Mouse (Mus musculus): ENCODE measurements around the gene Bcr. TPM values are rescaled to one million over a fixed set of nuclear protein-coding genes. Genes with fewer than 3 reads are reported as not detected.
"Not testable (repeated sequence)": the region's sequence is repeated elsewhere in the genome, so short reads cannot be mapped to it uniquely, and the experiment has no call there.

Gene Bcr
- polyA plus RNA-seq, 1 experiment from 2014 or later = 11.5 TPM

DNA sequence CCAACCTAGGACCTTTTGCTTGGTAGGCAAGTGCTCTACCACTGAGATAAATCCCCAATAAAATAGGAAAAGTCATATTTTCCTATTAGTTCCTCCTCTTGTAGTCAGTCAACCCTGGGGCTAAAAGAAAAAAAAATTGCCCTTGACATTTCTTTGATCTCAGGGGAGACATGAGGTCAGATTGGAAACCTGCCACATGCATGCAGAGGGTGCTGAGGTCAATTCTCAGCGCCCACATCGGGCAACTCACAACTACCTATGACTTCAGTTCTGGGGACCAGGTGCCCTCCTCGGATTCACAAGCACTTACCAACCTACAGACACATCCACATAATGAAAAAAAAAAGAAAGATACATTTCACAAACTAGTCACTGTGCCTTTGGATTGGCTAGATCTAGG is 30.2 kb upstream of the Bcr start:
- no peak overlapping the region for H3K9ac ChIP-seq (ENCODE audit: low read depth, low read length)
- ATAC-seq = no peak
- no peaks in the 10 kb centered on the region for H3K27me3 ChIP-seq (replicated peaks; ENCODE audit: control insufficient read depth, insufficient read depth, low read length)
- no peaks in the 10 kb centered on the region for H3K9me3 ChIP-seq (ENCODE audit: control insufficient read depth, low read length)
- WGBS = 91% methylated on average over 3 of the region's 3 CpGs
- H3K4me3 ChIP-seq (ENCODE audit: low read length) = no peak overlapping the region
- no peaks in the 10 kb centered on the region for H3K36me3 ChIP-seq (ENCODE audit: control insufficient read depth, insufficient read depth, low read length)
- H3K4me1 ChIP-seq (ENCODE audit: control insufficient read depth, insufficient read depth, low read depth, low read length) = peaks cover 11% of the 10 kb centered on the region
- no peak overlapping the region for H3K27ac ChIP-seq (ENCODE audit: low read depth, low read length)
- H3K4me2 ChIP-seq (ENCODE audit: low read length) = no peak overlapping the region

DNA sequence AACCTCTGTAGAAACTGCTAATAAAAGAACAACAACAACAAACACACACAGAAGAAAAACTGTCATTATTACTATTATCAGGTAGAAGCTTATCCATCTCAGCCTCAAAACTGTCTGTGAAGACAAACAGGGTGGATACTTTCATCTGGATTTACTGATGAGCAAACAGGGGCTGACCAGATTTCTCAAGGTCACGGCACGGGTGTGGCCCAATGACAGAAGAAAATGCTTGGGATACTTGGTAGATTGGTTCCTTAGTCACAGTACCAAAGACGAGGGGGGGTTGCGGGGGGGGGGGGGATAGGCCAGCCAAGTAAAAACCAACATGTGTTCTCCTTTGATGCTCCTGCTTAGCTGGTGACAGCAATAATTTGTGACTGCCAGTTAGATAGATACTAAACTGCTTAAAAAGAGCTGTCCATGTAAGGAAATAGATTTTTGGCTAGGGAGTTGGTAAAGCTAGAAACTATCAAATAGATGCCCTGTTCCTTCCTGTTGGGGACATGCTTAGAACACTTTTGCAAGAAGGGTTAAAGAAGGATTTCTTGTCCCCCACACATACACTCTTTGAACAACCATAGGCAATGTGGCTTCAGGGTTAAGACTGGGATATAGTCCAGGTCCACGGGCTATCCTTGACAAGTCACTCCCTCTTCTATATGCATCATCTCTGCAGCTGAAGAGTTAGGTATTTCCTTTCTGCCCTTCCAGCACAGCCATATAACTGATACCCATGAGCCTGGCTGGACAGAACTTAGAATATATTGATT is 28.9 kb upstream of the Bcr start:
- no peak overlapping the region for H3K4me3 ChIP-seq (ENCODE audit: low read length)
- no peaks in the 10 kb centered on the region for H3K36me3 ChIP-seq (ENCODE audit: control insufficient read depth, insufficient read depth, low read length)
- no peaks in the 10 kb centered on the region for H3K27me3 ChIP-seq (replicated peaks; ENCODE audit: control insufficient read depth, insufficient read depth, low read length)
- no peak overlapping the region for H3K27ac ChIP-seq (ENCODE audit: low read depth, low read length)
- H3K9me3 ChIP-seq (ENCODE audit: control insufficient read depth, low read length) = no peaks in the 10 kb centered on the region
- H3K4me1 ChIP-seq (ENCODE audit: control insufficient read depth, insufficient read depth, low read depth, low read length) = peaks cover 12% of the 10 kb centered on the region
- 72% methylated on average over 5 of the region's 5 CpGs for WGBS
- no peak overlapping the region for H3K4me2 ChIP-seq (ENCODE audit: low read length)
- no peak overlapping the region for H3K9ac ChIP-seq (ENCODE audit: low read depth, low read length)
- ATAC-seq = no peak

DNA sequence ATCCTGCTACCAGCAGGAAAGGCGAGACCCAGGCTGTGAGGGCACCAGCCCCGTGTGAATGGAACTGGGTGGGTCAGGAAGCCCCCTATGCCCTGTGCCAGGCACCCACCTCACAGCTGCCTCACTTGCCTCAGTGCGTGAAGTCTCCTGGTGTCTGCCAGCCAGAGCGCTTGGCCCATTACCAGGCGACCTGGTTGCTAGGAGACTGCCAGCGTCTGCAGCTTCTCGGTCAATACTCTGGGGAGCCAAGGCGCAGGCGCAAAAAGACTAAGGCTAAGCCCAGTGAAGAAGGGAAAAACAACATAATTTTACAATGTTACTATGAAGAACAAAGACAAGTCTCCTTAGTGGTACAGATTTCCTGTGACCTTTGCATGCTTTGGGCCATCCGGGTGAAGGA is 28.0 kb upstream of the Bcr start, which contains the start of gene Rsph14:
Gene Rsph14 (minus strand): TSS at position 192 of the 400 bp plus-strand sequence.
- H3K27me3 ChIP-seq (replicated peaks; ENCODE audit: control insufficient read depth, insufficient read depth, low read length) = no peaks in the 10 kb centered on the region
- peak within 1 kb of the TSS; percentile 31 for H3K4me2 ChIP-seq (ENCODE audit: low read length)
- no peaks in the 10 kb centered on the region for H3K36me3 ChIP-seq (ENCODE audit: control insufficient read depth, insufficient read depth, low read length)
- ATAC-seq = peak; percentile 70
- peaks cover 17% of the 10 kb centered on the region for H3K4me1 ChIP-seq (ENCODE audit: control insufficient read depth, insufficient read depth, low read depth, low read length)
- WGBS = 10% methylated on average over 10 of the region's 10 CpGs
- H3K4me3 ChIP-seq (ENCODE audit: low read length) = 0 out of 2 replicates have a peak within 1 kb of the TSS, but pooled peaks have one; percentile 0
- H3K9ac ChIP-seq (ENCODE audit: low read depth, low read length) = no peak within 1 kb of the TSS
- H3K9me3 ChIP-seq (ENCODE audit: control insufficient read depth, low read length) = no peaks in the 10 kb centered on the region
- H3K27ac ChIP-seq (ENCODE audit: low read depth, low read length) = peak within 1 kb of the TSS; percentile 41

DNA sequence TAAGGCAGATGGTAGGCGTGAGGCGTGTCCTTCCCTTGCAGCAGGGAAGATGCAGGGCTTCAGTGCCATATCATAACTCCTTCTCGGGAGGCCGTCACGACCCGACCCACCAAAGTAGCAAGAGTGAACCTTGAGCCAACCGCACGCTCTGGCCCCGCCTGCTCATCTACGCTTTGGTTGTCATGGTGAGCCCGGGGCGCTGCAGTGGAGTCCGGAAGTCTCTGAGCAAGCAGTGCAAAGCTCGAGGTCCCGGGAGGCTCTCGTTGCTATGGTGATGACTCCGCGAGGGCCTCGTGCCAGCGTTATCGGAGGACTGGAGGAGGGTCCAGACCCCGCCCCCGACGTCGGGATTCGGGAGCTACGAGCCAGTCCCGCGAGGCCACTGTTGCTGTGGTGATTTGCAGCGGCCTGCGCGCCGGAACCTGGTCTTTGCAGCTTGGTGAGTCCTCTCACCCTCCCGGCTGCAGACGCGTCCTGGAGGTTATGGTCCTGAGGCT is 23.5 kb upstream of the Bcr start, which contains the start of gene Rab36:
Gene Rab36 (plus strand): TSS at position 176 of the 497 bp plus-strand sequence.
- Histone ChIP-seq H3K4me3 (ENCODE audit: low read length) (peak within 1 kb of the TSS; percentile 49), H3K9ac (ENCODE audit: low read depth, low read length) (peak within 1 kb of the TSS; percentile 73), H3K27ac (ENCODE audit: low read depth, low read length) (peak within 1 kb of the TSS; percentile 85), H3K36me3 (ENCODE audit: control insufficient read depth, insufficient read depth, low read length) (no peaks in the 10 kb centered on the region), H3K4me1 (ENCODE audit: control insufficient read depth, insufficient read depth, low read depth, low read length) (peaks cover 24% of the 10 kb centered on the region), H3K27me3 (replicated peaks; ENCODE audit: control insufficient read depth, insufficient read depth, low read length) (no peaks in the 10 kb centered on the region), H3K4me2 (ENCODE audit: low read length) (peak within 1 kb of the TSS; percentile 83), H3K9me3 (ENCODE audit: control insufficient read depth, low read length) (no peaks in the 10 kb centered on the region)
- ATAC-seq = peak; percentile 95
- under 1% methylated on average over 36 of the region's 36 CpGs for WGBS

DNA sequence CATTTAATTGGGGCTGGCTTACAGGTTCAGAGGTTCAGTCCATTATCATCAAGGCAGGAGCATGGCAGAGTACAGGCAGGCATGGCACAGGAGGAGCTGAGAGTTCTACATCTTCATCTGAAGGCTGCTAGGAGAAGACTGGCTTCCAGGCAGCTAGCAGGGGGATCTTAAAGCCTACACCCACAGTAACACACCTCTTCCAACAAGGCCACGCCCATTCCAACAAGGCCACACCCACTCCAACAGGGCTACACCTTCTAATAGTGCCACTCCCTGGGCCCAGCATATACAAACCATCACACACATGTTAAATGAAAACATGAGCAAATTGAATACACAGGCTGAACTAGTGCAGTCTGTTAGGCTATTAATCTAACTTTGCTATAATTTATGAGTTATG is 18.3 kb upstream of the Bcr start:
- not testable (repeated sequence) for H3K4me3 ChIP-seq (ENCODE audit: low read length); H3K27me3 ChIP-seq (replicated peaks; ENCODE audit: control insufficient read depth, insufficient read depth, low read length); H3K9me3 ChIP-seq (ENCODE audit: control insufficient read depth, low read length); H3K9ac ChIP-seq (ENCODE audit: low read depth, low read length); H3K4me2 ChIP-seq (ENCODE audit: low read length); ATAC-seq; H3K4me1 ChIP-seq (ENCODE audit: control insufficient read depth, insufficient read depth, low read depth, low read length); H3K36me3 ChIP-seq (ENCODE audit: control insufficient read depth, insufficient read depth, low read length); H3K27ac ChIP-seq (ENCODE audit: low read depth, low read length)
- 20% methylated on average over 1 of the region's 1 CpGs for WGBS

DNA sequence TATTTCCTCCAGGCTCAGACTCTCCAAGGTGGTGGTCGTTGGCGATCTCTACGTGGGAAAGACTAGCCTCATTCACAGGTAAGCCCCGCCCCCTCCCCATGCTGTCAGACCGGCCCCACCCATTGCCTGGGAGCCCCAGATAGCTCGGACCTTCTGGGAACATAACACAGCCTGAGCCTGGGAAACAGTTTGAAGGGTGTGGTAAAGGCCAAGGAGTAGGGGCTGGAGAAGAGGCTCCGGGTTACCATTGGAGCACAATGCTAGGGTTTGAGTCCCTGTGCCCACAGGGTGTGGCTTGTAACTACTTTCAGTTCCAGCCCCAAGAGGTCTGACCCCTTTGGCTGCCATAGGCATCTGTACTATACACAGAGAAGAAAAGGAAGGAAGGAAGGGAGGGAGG is 15.9 kb upstream of the Bcr start:
- Histone ChIP-seq H3K4me2 (ENCODE audit: low read length) (no peak overlapping the region), H3K9ac (ENCODE audit: low read depth, low read length) (no peak overlapping the region), H3K4me3 (ENCODE audit: low read length) (no peak overlapping the region), H3K4me1 (ENCODE audit: control insufficient read depth, insufficient read depth, low read depth, low read length) (no peaks in the 10 kb centered on the region), H3K36me3 (ENCODE audit: control insufficient read depth, insufficient read depth, low read length) (peaks cover 5% of the 10 kb centered on the region; the same call in 1 of the 2 replicates), H3K27ac (ENCODE audit: low read depth, low read length) (no peak overlapping the region), H3K27me3 (replicated peaks; ENCODE audit: control insufficient read depth, insufficient read depth, low read length) (no peaks in the 10 kb centered on the region), H3K9me3 (ENCODE audit: control insufficient read depth, low read length) (no peaks in the 10 kb centered on the region)
- WGBS = 51% methylated on average over 7 of the region's 7 CpGs
- ATAC-seq = no peak

DNA sequence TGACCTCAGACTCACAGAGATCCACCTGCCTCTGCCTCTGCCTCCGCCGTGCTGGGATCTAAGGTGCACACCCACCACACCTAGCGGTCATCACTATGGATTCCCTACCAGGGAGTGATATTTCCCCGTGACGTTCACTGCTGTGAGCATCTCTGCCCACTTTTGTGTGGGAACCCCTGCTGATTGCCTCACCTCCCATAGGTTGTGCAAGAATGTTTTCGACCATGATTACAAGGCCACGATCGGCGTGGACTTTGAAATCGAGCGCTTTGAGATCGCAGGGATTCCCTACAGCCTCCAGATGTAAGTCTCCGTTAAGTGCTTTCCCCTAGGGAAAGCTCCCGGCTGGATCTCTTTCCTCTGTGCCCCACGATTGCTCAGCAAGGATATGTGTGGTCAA is 14.6 kb upstream of the Bcr start:
- Histone ChIP-seq H3K4me3 (ENCODE audit: low read length) (no peak overlapping the region), H3K27me3 (replicated peaks; ENCODE audit: control insufficient read depth, insufficient read depth, low read length) (no peaks in the 10 kb centered on the region), H3K27ac (ENCODE audit: low read depth, low read length) (no peak overlapping the region), H3K4me1 (ENCODE audit: control insufficient read depth, insufficient read depth, low read depth, low read length) (no peaks in the 10 kb centered on the region), H3K9ac (ENCODE audit: low read depth, low read length) (no peak overlapping the region), H3K9me3 (ENCODE audit: control insufficient read depth, low read length) (no peaks in the 10 kb centered on the region), H3K4me2 (ENCODE audit: low read length) (no peak overlapping the region), H3K36me3 (ENCODE audit: control insufficient read depth, insufficient read depth, low read length) (peaks cover 5% of the 10 kb centered on the region; the same call in 1 of the 2 replicates)
- 92% methylated on average over 15 of the region's 15 CpGs for WGBS
- no peak for ATAC-seq

DNA sequence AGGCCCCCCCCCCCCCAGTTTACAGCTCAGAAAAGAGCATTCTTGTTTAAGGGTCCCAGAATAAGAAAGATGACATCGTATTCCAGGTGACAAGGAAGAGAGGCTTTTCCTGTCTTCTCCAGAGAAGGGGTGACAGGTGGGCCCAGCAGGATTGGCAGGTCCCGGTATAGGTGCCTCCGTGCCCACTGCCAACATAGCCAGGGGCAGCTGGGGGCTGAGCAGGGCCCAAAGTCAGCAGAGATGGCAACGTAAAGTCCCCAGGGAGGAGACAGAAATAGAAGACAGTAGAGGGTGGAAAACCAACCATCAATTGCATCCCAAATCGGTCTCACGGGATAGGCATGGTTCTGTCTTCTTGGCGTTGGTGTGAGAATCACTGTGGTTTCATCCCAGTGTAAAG is 11.7 kb upstream of the Bcr start:
- Histone ChIP-seq H3K4me3 (ENCODE audit: low read length) (no peak overlapping the region), H3K36me3 (ENCODE audit: control insufficient read depth, insufficient read depth, low read length) (peaks cover 5% of the 10 kb centered on the region; the same call in 1 of the 2 replicates), H3K27me3 (replicated peaks; ENCODE audit: control insufficient read depth, insufficient read depth, low read length) (no peaks in the 10 kb centered on the region), H3K4me2 (ENCODE audit: low read length) (no peak overlapping the region), H3K4me1 (ENCODE audit: control insufficient read depth, insufficient read depth, low read depth, low read length) (no peaks in the 10 kb centered on the region), H3K27ac (ENCODE audit: low read depth, low read length) (no peak overlapping the region), H3K9ac (ENCODE audit: low read depth, low read length) (no peak overlapping the region), H3K9me3 (ENCODE audit: control insufficient read depth, low read length) (no peaks in the 10 kb centered on the region)
- 93% methylated on average over 7 of the region's 7 CpGs for WGBS
- ATAC-seq = no peak

DNA sequence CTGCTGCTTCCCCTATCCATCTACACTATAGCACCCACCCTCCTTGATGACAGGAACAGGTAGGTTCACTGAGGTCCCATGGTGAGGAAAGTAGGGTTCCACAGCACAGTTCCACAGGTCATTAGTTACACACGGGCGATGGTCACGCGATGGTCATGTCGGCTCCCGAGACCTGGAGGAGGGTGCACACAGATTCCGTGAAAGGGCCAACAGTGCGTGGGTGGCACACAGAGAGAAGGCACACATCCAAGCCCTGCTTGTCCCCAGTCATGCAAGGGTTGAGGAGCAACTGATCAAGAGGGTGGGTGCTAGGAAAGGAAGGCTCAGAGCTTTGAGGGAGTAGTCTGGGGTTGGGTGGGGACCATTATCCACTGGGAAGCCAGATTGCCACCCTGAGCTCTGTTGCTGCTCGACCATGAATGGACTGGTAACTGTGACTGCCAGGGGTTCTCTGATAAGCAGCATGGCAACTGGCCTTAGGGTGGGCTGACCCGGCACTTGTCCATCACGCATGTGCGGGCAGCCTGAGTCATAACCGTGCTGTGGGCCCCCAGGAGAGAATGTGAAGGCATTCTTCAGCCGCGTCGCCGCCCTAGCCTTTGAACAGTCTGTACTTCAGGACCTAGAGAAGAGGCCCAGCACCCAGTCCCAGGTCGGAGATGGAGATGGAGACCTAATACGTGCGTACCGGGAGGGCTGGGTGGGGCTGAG is 8.9 kb upstream of the Bcr start:
- Histone ChIP-seq H3K27ac (ENCODE audit: low read depth, low read length) (no peak overlapping the region), H3K27me3 (replicated peaks; ENCODE audit: control insufficient read depth, insufficient read depth, low read length) (no peaks in the 10 kb centered on the region), H3K4me2 (ENCODE audit: low read length) (no peak overlapping the region), H3K9me3 (ENCODE audit: control insufficient read depth, low read length) (no peaks in the 10 kb centered on the region), H3K9ac (ENCODE audit: low read depth, low read length) (no peak overlapping the region), H3K4me1 (ENCODE audit: control insufficient read depth, insufficient read depth, low read depth, low read length) (peaks cover 4% of the 10 kb centered on the region), H3K4me3 (ENCODE audit: low read length) (no peak overlapping the region), H3K36me3 (ENCODE audit: control insufficient read depth, insufficient read depth, low read length) (no peaks in the 10 kb centered on the region; the same call in 1 of the 2 replicates)
- no peak for ATAC-seq
- WGBS = 94% methylated on average over 21 of the region's 21 CpGs
